Mouse (Mus musculus) cerebellum, adult 2 months (tissue): ENCODE measurements around the gene Nup133. TPM values are rescaled to one million over a fixed set of nuclear protein-coding genes. Genes with fewer than 3 reads are reported as not detected.
"Not testable (repeated sequence)": the region's sequence is repeated elsewhere in the genome, so short reads cannot be mapped to it uniquely, and the experiment has no call there.

Source experiments
- DNase-seq, 2 experiments: peaks; one replicate each; pipeline ENCODE4 v3.0.0; 2021
- H3K27ac ChIP-seq: fragments of 200-500 bp; 2 replicates; pipeline ENCODE4 v1.5.1; 2012; ENCODE audit warnings: low read length, control low read depth, inconsistent platforms; ENCODE audit not compliant: insufficient read depth
- H3K27me3 ChIP-seq: fragments of 200-500 bp; 2 replicates; pipeline ENCODE4 v1.6.1; 2012; ENCODE audit warnings: inconsistent platforms, mild to moderate bottlenecking, low read length, moderate library complexity; ENCODE audit not compliant: control insufficient read depth, insufficient read depth
- H3K4me1 ChIP-seq: fragments of 200-500 bp; 2 replicates; pipeline ENCODE4 v1.6.1; 2011; ENCODE audit warnings: low read length; ENCODE audit not compliant: control insufficient read depth, insufficient read depth
- H3K4me3 ChIP-seq: fragments of 200-500 bp; replicated peaks from 2 replicates; pipeline ENCODE3; 2011; ENCODE audit warnings: mild to moderate bottlenecking, low read depth, low read length, control low read depth; ENCODE audit not compliant: insufficient read depth
- CTCF ChIP-seq: fragments of 200-500 bp; IDR thresholded peaks from 2 replicates; pipeline ENCODE4 v1.5.1; 2011; ENCODE audit warnings: low read depth, mild to moderate bottlenecking, control low read depth, low read length, moderate library complexity, borderline replicate concordance; ENCODE audit not compliant: insufficient read depth
- POLR2A ChIP-seq: fragments of 200-500 bp; IDR thresholded peaks from 2 replicates; pipeline ENCODE4 v1.6.1; 2011; ENCODE audit warnings: low read length, control low read depth, borderline replicate concordance; ENCODE audit not compliant: insufficient read depth
- WGBS: fragments of 180-500 bp; shearing (Covaris S2); methylation state at CpG from one replicate; pipeline ENCODE4 v1.1.7; 2018; 5-methylcytosine and 5-hydroxymethylcytosine counted together
- polyA plus RNA-seq: library from polyadenylated mRNA; depleted of rRNA; stranded (reverse); fragments of >200 nt; gene quantifications from 2 replicates; pipeline ENCODE4 v1.2.3, GENCODE M21; 2012

The Nup133 gene
- polyA plus RNA-seq, 1 experiment: 21.8 TPM

- no peak overlapping the region for H3K27ac ChIP-seq
- no peak for DNase-seq
- no peak overlapping the region for H3K4me3 ChIP-seq
- WGBS: 97% methylated on average over 1 of the region's 1 CpGs
- TF ChIP-seq CTCF (no peak), POLR2A (no peak)
- peaks cover 12% of the 10 kb centered on the region for H3K4me1 ChIP-seq
- H3K27me3 ChIP-seq: no peaks in the 10 kb centered on the region
Observed at GRCm38 (mm10) chr8:123973495-123973894, 24.4 kb upstream of the Nup133 start.

DNA sequence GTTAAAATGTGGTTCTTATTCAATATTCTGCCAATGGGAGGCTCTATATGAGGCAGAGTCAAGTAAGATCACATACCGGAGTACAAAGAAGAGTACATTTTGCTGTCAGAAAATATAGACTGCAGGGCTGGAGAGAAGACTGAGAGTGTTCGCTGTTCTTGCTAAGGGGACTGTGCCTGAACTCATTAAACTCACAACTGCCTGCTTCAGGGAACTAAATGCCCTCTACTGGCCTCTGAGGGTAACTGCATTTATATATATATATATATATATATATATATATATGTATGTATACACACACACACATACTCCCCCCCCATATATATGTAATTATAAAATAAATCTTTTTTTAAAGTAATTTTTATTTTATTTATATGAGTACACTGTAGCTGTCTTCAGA is 17.8 kb upstream of the Nup133 start:
- DNase-seq: no peak
- WGBS: 58% methylated on average over 2 of the region's 2 CpGs
- H3K27me3 ChIP-seq: no peaks in the 10 kb centered on the region
- TF ChIP-seq POLR2A (no peak), CTCF (no peak)
- H3K4me1 ChIP-seq: no peaks in the 10 kb centered on the region
- H3K27ac ChIP-seq: no peak overlapping the region
- H3K4me3 ChIP-seq: no peak overlapping the region

- WGBS: 70% methylated on average over 1 of the region's 1 CpGs
- Histone ChIP-seq H3K4me1 (no peaks in the 10 kb centered on the region), H3K27me3 (no peaks in the 10 kb centered on the region), H3K27ac (no peak overlapping the region), H3K4me3 (no peak overlapping the region)
- TF ChIP-seq CTCF: no peak
- no peak for TF ChIP-seq POLR2A
- no peak for DNase-seq
Observed at GRCm38 (mm10) chr8:123961371-123961770, 12.3 kb upstream of the Nup133 start.

- H3K27ac ChIP-seq, DNase-seq, H3K4me1 ChIP-seq, H3K4me3 ChIP-seq, H3K27me3 ChIP-seq: not testable (repeated sequence)
- 46% methylated on average over 5 of the region's 5 CpGs for WGBS
Observed at GRCm38 (mm10) chr8:123960556-123960955, 11.5 kb upstream of the Nup133 start.

DNA sequence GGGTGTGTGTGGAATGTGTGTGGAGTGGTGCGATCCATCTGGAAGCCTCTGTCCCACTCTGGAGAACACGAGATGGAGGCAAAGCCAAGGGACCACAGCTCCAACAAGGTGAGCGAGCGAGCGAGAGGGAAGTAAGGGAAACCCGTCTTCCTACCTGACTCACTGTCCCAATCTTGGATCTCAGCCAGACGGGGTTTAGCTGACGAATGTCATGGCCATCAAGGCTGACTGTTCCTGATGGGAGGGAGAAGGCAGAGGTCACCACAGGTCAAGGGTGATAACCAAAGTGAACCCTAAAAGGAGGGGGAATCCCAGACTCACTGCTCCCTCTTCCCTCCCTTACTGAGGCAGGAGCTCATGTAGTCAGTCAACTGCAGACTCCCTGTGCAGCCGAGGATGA is 11.0 kb upstream of the Nup133 start:
- 77% methylated on average over 9 of the region's 9 CpGs for WGBS
- no peaks in the 10 kb centered on the region for H3K4me1 ChIP-seq
- no peak for DNase-seq
- H3K4me3 ChIP-seq: no peak overlapping the region
- no peak overlapping the region for H3K27ac ChIP-seq
- H3K27me3 ChIP-seq: no peaks in the 10 kb centered on the region
- TF ChIP-seq POLR2A (no peak), CTCF (no peak)

DNA sequence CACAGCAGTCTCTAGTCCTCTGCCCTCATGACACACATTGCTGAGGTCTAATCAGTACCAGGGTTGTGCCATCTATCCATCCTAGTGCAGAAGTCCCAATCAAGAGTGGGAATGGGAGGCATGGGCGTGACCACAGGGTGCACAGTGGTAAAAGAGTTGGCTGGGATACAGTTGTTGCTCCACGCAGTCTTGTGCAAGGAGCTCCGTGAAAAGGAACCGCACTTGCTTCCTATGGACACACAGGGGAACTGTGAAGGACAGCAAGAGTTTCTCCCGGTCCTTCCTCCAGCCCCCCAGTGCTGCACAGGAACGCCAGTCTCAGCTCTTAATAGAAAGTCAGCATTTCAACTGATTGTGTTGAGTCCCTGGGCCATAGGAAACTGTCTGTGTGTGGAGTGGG is 10.4 kb upstream of the Nup133 start:
- 93% methylated on average over 6 of the region's 6 CpGs for WGBS
- Histone ChIP-seq H3K4me1 (no peaks in the 10 kb centered on the region), H3K27ac (no peak overlapping the region), H3K27me3 (no peaks in the 10 kb centered on the region), H3K4me3 (no peak overlapping the region)
- DNase-seq: no peak
- TF ChIP-seq POLR2A (no peak), CTCF (no peak)

- TF ChIP-seq CTCF: no peak
- TF ChIP-seq POLR2A: no peak
- H3K4me1 ChIP-seq: no peaks in the 10 kb centered on the region
- no peak overlapping the region for H3K27ac ChIP-seq
- WGBS: 65% methylated on average over 17 of the region's 17 CpGs
- DNase-seq: no peak
- H3K27me3 ChIP-seq: no peaks in the 10 kb centered on the region
- no peak overlapping the region for H3K4me3 ChIP-seq
Observed at GRCm38 (mm10) chr8:123958130-123958529, 9.1 kb upstream of the Nup133 start.

GRCm38 (mm10) chr8:123954246-123954645 is 5.2 kb upstream of the Nup133 start:
- H3K27me3 ChIP-seq: no peaks in the 10 kb centered on the region
- no peak overlapping the region for H3K4me3 ChIP-seq
- 91% methylated on average over 8 of the region's 8 CpGs for WGBS
- no peaks in the 10 kb centered on the region for H3K4me1 ChIP-seq
- no peak overlapping the region for H3K27ac ChIP-seq
- TF ChIP-seq POLR2A (no peak), CTCF (no peak)
- no peak for DNase-seq

DNA sequence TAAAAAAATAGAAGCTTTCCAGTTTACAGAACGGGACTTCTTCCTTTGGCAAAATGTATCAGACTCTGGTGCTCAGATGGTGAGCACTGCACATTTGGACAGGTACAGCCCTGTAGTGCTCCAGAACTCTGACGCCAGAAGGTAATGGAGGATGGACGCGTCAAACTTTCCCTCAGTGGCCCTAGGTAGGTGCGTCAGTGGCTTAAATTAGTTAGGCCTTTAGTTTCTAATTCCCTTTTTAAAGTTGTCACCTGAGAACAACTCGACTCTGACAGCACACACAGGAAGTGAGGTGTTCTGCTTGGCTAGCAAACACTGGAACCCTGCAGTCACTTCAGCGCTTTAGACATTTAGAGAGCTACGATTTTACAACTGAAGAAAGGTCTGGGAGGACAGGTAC is 4.6 kb upstream of the Nup133 start:
- Histone ChIP-seq H3K4me1 (no peaks in the 10 kb centered on the region), H3K27ac (no peak overlapping the region), H3K4me3 (no peak overlapping the region), H3K27me3 (no peaks in the 10 kb centered on the region)
- WGBS: 87% methylated on average over 8 of the region's 8 CpGs
- no peak for TF ChIP-seq POLR2A
- TF ChIP-seq CTCF: no peak
- DNase-seq: no peak
